ENCODE assay signal across 16 mouse cellular contexts in genomic region chr13:112218389-112218788, GRCm38 (mm10).
"Had no signal": no experiment of that assay in that cellular context is flagged by ENCODE, and none has a peak within 500 bp of the region (broad histone marks: within the 10 kb centered on the region; RNA-seq: fewer than 3 reads in every experiment).

No protein-coding gene starts in this region.

- H3K9me3 ChIP-seq: midbrain, embryonic 12.5 days; neural tube, embryonic 12.5 days; stomach, embryonic 15.5 days had no signal

- H3K27ac ChIP-seq: liver, embryonic 14.5 days; macrophage; midbrain, embryonic 12.5 days; neural tube, embryonic 12.5 days; stomach, embryonic 15.5 days had no signal

- H3K9ac ChIP-seq: liver, embryonic 14.5 days; lung, embryonic 14.5 days; midbrain, embryonic 12.5 days; neural tube, embryonic 12.5 days; stomach, embryonic 15.5 days had no signal

- H3K4me1 ChIP-seq: megakaryocyte, embryonic 14.5 days; midbrain, embryonic 12.5 days; neural tube, embryonic 12.5 days; stomach, embryonic 15.5 days had no signal

- H3K4me3 ChIP-seq: megakaryocyte, embryonic 14.5 days; midbrain, embryonic 12.5 days; neural tube, embryonic 12.5 days; stomach, embryonic 15.5 days had no signal

- ATAC-seq: midbrain, embryonic 16.5 days had no signal

- H3K27me3 ChIP-seq: neural tube, embryonic 12.5 days; stomach, embryonic 15.5 days had no signal

- DNase-seq: lung, adult 18-20 months; lung, embryonic 14.5 days; lung, postnatal 10 days; lung, postnatal 36 days; midbrain, embryonic 14.5 days; right cerebral cortex, postnatal 14 days; thymus, adult 18-20 months; thymus, postnatal 14 days; thymus, postnatal 36 days had no signal

- H3K36me3 ChIP-seq: midbrain, embryonic 12.5 days; neural tube, embryonic 12.5 days; stomach, embryonic 15.5 days had no signal

- H3K4me2 ChIP-seq: lung, embryonic 14.5 days; midbrain, embryonic 12.5 days; neural tube, embryonic 12.5 days; stomach, embryonic 15.5 days had no signal
